Mouse (Mus musculus) kidney, adult 18-20 months (tissue): ENCODE measurements around the gene I0C0044D17Rik.

Experiments
- DNase-seq: peaks from one replicate; pipeline ENCODE4 v3.0.0; 2021

I0C0044D17Rik gene

DNA sequence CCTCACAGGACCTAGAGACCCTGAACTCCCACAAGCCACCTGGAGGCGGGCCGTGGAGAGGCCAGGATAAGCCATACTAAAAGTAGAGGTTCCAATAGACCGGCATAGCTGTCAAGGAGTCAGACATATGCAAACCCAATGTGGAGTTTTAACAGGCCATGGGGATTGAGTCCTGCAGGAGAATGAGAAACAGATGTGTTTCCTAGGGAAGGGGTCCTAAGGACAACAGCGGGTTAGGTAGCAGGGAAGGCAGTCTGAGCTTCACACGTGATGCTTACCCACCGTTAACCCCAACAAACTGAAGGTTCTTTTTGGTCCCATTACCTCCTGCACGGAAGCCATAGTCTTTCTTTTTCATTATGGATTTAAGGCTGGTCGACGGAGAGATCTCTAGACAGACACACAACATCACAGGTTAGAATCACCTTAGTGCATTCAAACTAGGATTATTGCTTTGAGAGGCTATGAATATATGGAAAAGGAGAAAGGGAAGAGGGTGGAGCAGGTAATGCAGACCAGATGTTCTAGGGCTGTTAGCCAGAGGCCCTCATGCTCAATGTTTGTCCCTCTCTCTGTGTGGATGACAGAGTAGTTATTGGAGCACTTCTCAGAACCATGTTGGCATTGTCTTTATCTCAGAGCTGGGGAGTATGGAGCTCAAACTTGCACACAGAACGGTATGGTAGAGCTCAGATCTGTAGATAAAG, 46.8 kb downstream of the I0C0044D17Rik start:
- no peak for DNase-seq

DNA sequence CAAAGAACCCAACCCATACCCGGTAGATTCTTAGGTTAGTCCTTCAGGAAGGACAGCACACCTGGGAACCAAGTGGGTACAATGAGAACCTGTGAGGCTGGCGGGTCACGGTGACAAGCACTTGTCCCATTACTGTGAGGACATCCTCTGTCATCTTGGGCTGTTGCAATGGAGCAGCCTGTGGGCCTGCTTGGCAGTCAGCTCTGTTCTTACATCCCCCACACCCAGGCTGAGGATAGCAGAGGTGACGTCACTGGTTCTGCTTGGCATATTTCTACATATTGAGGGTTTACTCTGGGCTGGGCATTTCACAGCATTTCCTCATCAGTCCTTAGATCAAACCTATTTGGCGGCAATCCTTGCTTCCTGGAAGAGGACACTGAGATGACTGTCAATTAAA, 49.9 kb downstream of the I0C0044D17Rik start:
- no peak for DNase-seq
